Mouse (Mus musculus) hindbrain, embryonic 15.5 days (tissue): Measurements from ENCODE around the gene Slc9a3r2. TPM values are rescaled to one million over a fixed set of nuclear protein-coding genes. Genes with fewer than 3 reads are reported as not detected.

Experiments
- ATAC-seq: fragments of 200-750 bp; cut with Nextera tagmentation; 2 replicates; pipeline ENCODE4 v1.8.0; 2017; ENCODE audit warnings: low read depth, moderate number of reproducible peaks, moderate TSS enrichment; ENCODE audit not compliant: low FRiP score
- H3K27ac ChIP-seq: fragments of 300-500 bp; sonication (generic); replicated peaks from 2 replicates; pipeline ENCODE4 v1.5.1; 2015; ENCODE audit warnings: mild to moderate bottlenecking, inconsistent platforms
- H3K27me3 ChIP-seq: fragments of 300-500 bp; sonication (generic); 2 replicates; pipeline ENCODE4 v1.6.1; 2015; ENCODE audit warnings: control low read depth, inconsistent platforms
- H3K36me3 ChIP-seq: fragments of 300-500 bp; sonication (generic); 2 replicates; pipeline ENCODE4 v1.6.1; 2015; ENCODE audit warnings: control low read depth, inconsistent platforms
- H3K4me1 ChIP-seq: fragments of 300-500 bp; sonication (generic); replicated peaks from 2 replicates; pipeline ENCODE4 v1.6.1; 2015; ENCODE audit warnings: control low read depth, inconsistent platforms
- H3K4me2 ChIP-seq: fragments of 300-500 bp; sonication (generic); 2 replicates; pipeline ENCODE4 v1.6.1; 2015; ENCODE audit warnings: moderate library complexity, mild to moderate bottlenecking, inconsistent platforms
- H3K4me3 ChIP-seq: fragments of 300-500 bp; sonication (generic); 2 replicates; pipeline ENCODE4 v1.5.1; 2015; ENCODE audit warnings: mild to moderate bottlenecking, inconsistent platforms
- H3K9ac ChIP-seq: fragments of 300-500 bp; sonication (generic); 2 replicates; pipeline ENCODE4 v1.6.1; 2015; ENCODE audit warnings: inconsistent platforms
- H3K9me3 ChIP-seq: fragments of 300-500 bp; sonication (generic); 2 replicates; pipeline ENCODE4 v1.6.1; 2016; ENCODE audit warnings: control low read depth, inconsistent platforms
- WGBS: fragments of 180-500 bp; shearing (Covaris S2); methylation state at CpG from one replicate; pipeline ENCODE4 v1.1.7; 2015; 5-methylcytosine and 5-hydroxymethylcytosine counted together
- polyA plus RNA-seq: library from polyadenylated mRNA; unstranded; fragments of >200 nt; fragmentation: Nextera tagmentation; extraction: Ambion mirVana; gene quantifications from 2 replicates; pipeline ENCODE4 v1.2.1, GENCODE M21; 2015

The Slc9a3r2 gene
- polyA plus RNA-seq, 1 experiment from 2014 or later = 57.0 TPM

DNA sequence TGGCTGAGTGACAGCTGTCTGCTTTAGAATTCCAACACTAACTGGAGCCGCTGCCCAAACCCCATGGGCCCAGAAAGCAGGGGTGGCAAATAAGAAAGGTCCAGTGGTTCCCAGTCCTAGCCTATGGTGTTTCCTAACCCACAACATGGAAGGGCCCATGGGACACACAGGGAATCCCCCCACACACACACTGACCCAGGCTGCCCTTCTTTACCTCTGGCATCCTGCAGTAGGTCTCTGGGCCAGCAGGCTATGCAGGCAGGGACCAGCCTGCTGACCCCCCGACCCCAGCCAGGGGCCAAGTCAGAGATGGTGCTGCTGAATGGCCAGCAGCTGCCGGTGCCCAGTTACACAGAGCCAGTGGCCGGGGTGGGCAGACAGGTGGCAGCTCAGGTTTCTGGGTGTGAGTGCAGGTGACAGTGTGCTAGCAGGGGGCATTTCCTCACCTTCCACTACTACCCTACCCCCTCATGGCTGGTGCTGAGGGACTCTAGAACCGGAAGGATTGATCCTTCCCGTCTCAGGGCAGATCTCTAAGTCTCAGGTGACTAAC lies 7.3 kb downstream of the Slc9a3r2 start:
- 86% methylated on average over 6 of the region's 6 CpGs for WGBS
- H3K4me3 ChIP-seq = no peak overlapping the region
- H3K9me3 ChIP-seq = no peaks in the 10 kb centered on the region
- H3K36me3 ChIP-seq = peaks cover 11% of the 10 kb centered on the region; the same call in 1 of the 2 replicates
- 0 out of 2 replicates have a peak, but pooled peaks cover 2% of the 10 kb centered on the region for H3K4me1 ChIP-seq
- H3K27ac ChIP-seq = no peak overlapping the region
- ATAC-seq = no peak
- H3K27me3 ChIP-seq = no peaks in the 10 kb centered on the region
- no peak overlapping the region for H3K9ac ChIP-seq
- H3K4me2 ChIP-seq = no peak overlapping the region

DNA sequence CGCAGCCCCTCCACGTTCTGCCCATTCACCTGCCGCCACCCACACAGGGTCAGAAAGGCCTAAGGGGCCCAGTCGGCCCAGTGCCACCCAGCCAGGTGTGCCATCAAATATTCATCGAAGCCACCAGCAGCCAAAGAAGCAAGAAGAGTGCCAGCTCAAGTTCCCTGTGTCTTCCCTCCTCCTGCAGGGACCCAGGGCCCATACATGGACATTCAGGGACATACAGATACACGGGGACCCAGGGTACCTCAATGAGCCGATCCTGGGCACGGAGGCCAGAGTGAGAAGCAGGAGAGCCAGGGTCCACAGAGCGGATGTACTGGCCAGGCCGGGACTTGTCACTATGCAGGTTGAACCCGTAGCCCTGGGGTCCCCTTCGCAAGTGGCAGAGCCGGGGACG lies 8.2 kb downstream of the Slc9a3r2 start:
- no peak for ATAC-seq
- Histone ChIP-seq H3K27ac (no peak overlapping the region), H3K27me3 (no peaks in the 10 kb centered on the region), H3K36me3 (peaks cover 11% of the 10 kb centered on the region; the same call in 1 of the 2 replicates), H3K4me3 (no peak overlapping the region), H3K4me1 (no peaks in the 10 kb centered on the region), H3K9ac (no peak overlapping the region), H3K4me2 (no peak overlapping the region), H3K9me3 (no peaks in the 10 kb centered on the region)
- WGBS = 93% methylated on average over 14 of the region's 14 CpGs

GRCm38 (mm10) chr17:24640581-24640980 lies 9.5 kb downstream of the Slc9a3r2 start:
- H3K27ac ChIP-seq = no peak overlapping the region
- no peaks in the 10 kb centered on the region for H3K9me3 ChIP-seq
- H3K4me2 ChIP-seq = no peak overlapping the region
- 95% methylated on average over 15 of the region's 15 CpGs for WGBS
- ATAC-seq = no peak
- peaks cover 11% of the 10 kb centered on the region; the same call in 1 of the 2 replicates for H3K36me3 ChIP-seq
- H3K9ac ChIP-seq = no peak overlapping the region
- no peaks in the 10 kb centered on the region for H3K4me1 ChIP-seq
- H3K4me3 ChIP-seq = no peak overlapping the region
- H3K27me3 ChIP-seq = no peaks in the 10 kb centered on the region

GRCm38 (mm10) chr17:24640119-24640518 lies 10.0 kb downstream of the Slc9a3r2 start:
- H3K27ac ChIP-seq = peak overlapping the region; percentile 27; the same call in 1 of the 2 replicates
- H3K9ac ChIP-seq = no peak overlapping the region
- no peaks in the 10 kb centered on the region for H3K27me3 ChIP-seq
- H3K9me3 ChIP-seq = no peaks in the 10 kb centered on the region
- H3K4me3 ChIP-seq = no peak overlapping the region
- H3K4me2 ChIP-seq = no peak overlapping the region
- H3K36me3 ChIP-seq = peaks cover 11% of the 10 kb centered on the region; the same call in 1 of the 2 replicates
- H3K4me1 ChIP-seq = no peaks in the 10 kb centered on the region
- 90% methylated on average over 7 of the region's 7 CpGs for WGBS
- no peak for ATAC-seq

GRCm38 (mm10) chr17:24639571-24639988 lies 10.5 kb downstream of the Slc9a3r2 start:
- Histone ChIP-seq H3K36me3 (peaks cover 11% of the 10 kb centered on the region; the same call in 1 of the 2 replicates), H3K27ac (peak overlapping the region; percentile 27; the same call in 1 of the 2 replicates), H3K4me1 (no peaks in the 10 kb centered on the region), H3K9me3 (no peaks in the 10 kb centered on the region), H3K4me3 (no peak overlapping the region), H3K4me2 (no peak overlapping the region), H3K27me3 (no peaks in the 10 kb centered on the region), H3K9ac (no peak overlapping the region)
- WGBS = 66% methylated on average over 5 of the region's 5 CpGs
- no peak for ATAC-seq

- Histone ChIP-seq H3K4me1 (no peaks in the 10 kb centered on the region), H3K36me3 (peaks cover 11% of the 10 kb centered on the region; the same call in 1 of the 2 replicates), H3K27me3 (no peaks in the 10 kb centered on the region), H3K9ac (no peak overlapping the region), H3K27ac (no peak overlapping the region), H3K4me2 (no peak overlapping the region), H3K4me3 (no peak overlapping the region), H3K9me3 (no peaks in the 10 kb centered on the region)
- peak; percentile 10; the same call in 1 of the 2 replicates for ATAC-seq
- 72% methylated on average over 9 of the region's 9 CpGs for WGBS
These were observed 11.3 kb downstream of the Slc9a3r2 start for GRCm38 (mm10) chr17:24638840-24639239.

DNA sequence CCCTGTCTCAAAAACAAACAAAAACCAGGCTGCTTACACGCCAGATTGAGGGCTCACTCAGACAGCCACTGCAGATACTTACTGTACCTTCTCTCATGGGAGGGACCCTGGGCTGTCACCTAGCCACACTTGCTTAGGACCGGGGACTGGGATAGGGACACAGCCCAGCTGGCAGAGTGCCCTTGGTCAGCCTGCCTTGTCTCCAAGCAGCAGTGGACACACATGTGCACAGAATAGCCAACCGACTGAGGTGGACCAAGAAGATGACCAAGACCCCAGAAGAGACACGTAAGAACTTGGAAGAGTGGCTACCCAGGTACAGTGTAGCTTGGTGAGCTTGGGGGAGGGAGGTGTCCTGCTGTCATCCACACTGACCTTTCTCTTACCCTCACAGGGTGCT lies 11.9 kb downstream of the Slc9a3r2 start:
- ATAC-seq = no peak
- H3K9ac ChIP-seq = no peak overlapping the region
- H3K9me3 ChIP-seq = no peaks in the 10 kb centered on the region
- H3K4me1 ChIP-seq = peaks cover 4% of the 10 kb centered on the region
- H3K27ac ChIP-seq = no peak overlapping the region
- H3K4me3 ChIP-seq = no peak overlapping the region
- no peaks in the 10 kb centered on the region for H3K27me3 ChIP-seq
- WGBS = 92% methylated on average over 4 of the region's 4 CpGs
- H3K36me3 ChIP-seq = peaks cover 11% of the 10 kb centered on the region; the same call in 1 of the 2 replicates
- no peak overlapping the region for H3K4me2 ChIP-seq

DNA sequence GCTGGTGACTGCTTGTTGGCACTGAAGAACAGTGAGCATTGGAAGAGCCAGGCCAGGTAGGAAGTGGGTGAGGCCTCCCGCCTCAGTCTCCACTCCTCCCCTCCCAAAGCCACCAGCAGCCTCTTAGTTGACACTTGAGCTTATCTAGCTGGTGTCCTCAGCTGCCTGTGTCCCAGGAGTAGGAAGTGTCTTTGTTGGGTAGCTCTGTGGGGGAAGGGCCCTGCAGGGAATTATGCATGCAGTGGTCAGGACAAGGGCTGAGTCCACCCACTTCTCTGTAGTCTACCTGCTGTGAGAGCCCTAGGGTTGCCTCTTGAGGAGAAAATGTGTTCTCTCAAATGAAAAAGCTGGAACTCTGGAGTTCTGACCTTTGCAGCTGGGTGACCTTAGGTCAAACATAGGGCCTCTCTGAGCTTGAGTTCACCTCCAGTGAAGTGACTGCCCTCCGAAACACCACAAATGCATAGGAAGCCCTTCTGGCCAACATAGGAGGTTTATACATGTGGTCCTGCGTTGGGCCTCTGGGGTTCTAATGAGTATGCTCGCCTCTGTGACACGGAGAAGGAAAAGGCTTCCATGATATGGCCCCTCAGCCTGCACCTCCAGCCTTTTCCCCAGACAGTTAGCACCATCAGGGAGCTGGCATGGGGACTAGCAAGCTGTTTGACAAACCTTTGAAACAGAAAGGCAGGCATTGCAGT lies 13.2 kb downstream of the Slc9a3r2 start:
- Histone ChIP-seq H3K4me1 (peaks cover 12% of the 10 kb centered on the region), H3K4me3 (no peak overlapping the region), H3K27ac (no peak overlapping the region), H3K9ac (no peak overlapping the region), H3K9me3 (no peaks in the 10 kb centered on the region), H3K36me3 (peaks cover 11% of the 10 kb centered on the region; the same call in 1 of the 2 replicates), H3K27me3 (no peaks in the 10 kb centered on the region), H3K4me2 (no peak overlapping the region)
- 61% methylated on average over 5 of the region's 5 CpGs for WGBS
- ATAC-seq = no peak

DNA sequence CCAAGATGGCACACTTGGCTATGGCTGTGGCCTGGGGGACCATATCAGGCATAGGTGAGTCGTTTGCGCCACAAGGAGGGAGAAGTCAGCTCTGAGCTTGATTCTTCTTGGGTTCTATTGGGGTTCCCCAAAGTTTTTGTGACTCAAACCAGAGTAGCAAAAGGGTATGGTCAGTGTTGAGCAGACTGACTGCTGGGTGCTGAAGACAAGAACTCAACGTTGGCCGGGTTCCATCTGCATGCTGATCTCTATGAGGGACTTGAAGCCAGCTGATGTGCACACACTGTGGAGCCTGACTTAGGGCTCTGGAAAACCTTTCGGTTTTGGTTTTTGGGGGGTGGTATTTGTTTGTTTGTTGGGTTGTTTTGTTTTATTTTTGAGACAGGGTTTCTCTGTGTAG lies 14.4 kb downstream of the Slc9a3r2 start:
- Histone ChIP-seq H3K4me2 (no peak overlapping the region), H3K9ac (no peak overlapping the region), H3K27ac (no peak overlapping the region), H3K36me3 (peaks cover 8% of the 10 kb centered on the region), H3K9me3 (no peaks in the 10 kb centered on the region), H3K4me3 (no peak overlapping the region), H3K27me3 (no peaks in the 10 kb centered on the region), H3K4me1 (peaks cover 18% of the 10 kb centered on the region)
- 96% methylated on average over 5 of the region's 5 CpGs for WGBS
- no peak for ATAC-seq

GRCm38 (mm10) chr17:24635024-24635423 lies 15.1 kb downstream of the Slc9a3r2 start:
- Histone ChIP-seq H3K36me3 (peaks cover 12% of the 10 kb centered on the region), H3K27ac (no peak overlapping the region), H3K4me1 (peaks cover 18% of the 10 kb centered on the region), H3K9ac (no peak overlapping the region), H3K27me3 (no peaks in the 10 kb centered on the region), H3K4me2 (no peak overlapping the region), H3K9me3 (no peaks in the 10 kb centered on the region), H3K4me3 (no peak overlapping the region)
- 80% methylated on average over 4 of the region's 4 CpGs for WGBS
- no peak for ATAC-seq

GRCm38 (mm10) chr17:24633831-24634230 lies 16.3 kb downstream of the Slc9a3r2 start:
- H3K4me1 ChIP-seq = peaks cover 18% of the 10 kb centered on the region
- no peak overlapping the region for H3K4me2 ChIP-seq
- no peaks in the 10 kb centered on the region for H3K9me3 ChIP-seq
- no peak overlapping the region for H3K4me3 ChIP-seq
- ATAC-seq = no peak
- 98% methylated on average over 11 of the region's 11 CpGs for WGBS
- peaks cover 18% of the 10 kb centered on the region for H3K36me3 ChIP-seq
- H3K27me3 ChIP-seq = no peaks in the 10 kb centered on the region
- no peak overlapping the region for H3K9ac ChIP-seq
- H3K27ac ChIP-seq = no peak overlapping the region

DNA sequence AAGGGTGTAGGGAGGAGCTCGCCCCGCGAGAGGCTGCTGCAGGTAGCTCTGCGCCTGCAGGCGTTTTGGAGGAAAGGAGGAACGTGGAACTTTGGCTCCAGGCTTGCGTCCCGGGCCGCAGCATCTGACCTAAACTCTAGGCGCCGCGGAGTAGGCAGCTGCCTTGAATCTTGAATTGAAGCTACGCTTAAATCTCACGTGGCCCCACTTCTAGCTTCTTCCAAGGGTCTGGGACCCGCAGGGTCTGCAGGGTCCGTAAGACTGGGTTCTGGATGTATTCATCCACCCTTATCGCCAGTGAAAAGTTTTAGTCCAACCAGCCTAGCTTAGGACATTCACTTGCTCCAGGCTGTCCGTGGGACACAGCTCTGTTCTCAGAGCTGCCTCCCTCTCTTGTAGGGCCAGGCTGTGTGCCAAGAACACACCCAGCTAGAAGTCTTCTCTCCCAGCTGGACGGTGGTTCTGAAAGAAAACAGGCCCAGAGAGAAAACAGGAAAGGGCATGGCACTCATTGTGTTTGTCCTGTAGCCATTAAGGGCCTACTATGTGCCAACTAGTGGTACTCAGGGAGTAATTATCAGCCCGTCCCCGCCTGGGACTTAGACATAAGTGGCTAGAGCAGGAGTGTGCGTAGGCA lies 17.2 kb downstream of the Slc9a3r2 start:
- Histone ChIP-seq H3K9me3 (no peaks in the 10 kb centered on the region), H3K27me3 (no peaks in the 10 kb centered on the region), H3K4me3 (peak overlapping the region; percentile 80), H3K4me1 (peaks cover 18% of the 10 kb centered on the region), H3K36me3 (peaks cover 26% of the 10 kb centered on the region), H3K4me2 (peak overlapping the region; percentile 93), H3K9ac (peak overlapping the region; percentile 61), H3K27ac (peak overlapping the region; percentile 84)
- ATAC-seq = peak; percentile 18; the same call in 1 of the 2 replicates
- WGBS = 12% methylated on average over 22 of the region's 22 CpGs
